Mouse (Mus musculus) adrenal gland, postnatal 36 days (tissue): ENCODE data around the gene Slc48a1. TPM values are rescaled to one million over a fixed set of nuclear protein-coding genes. Genes with fewer than 3 reads are reported as not detected.
A peak's percentile ranks its signal among the peaks of the same experiment; 100 is the strongest.

Experiments used
- DNase-seq, 2 experiments: peaks; one replicate each; pipeline ENCODE4 v3.0.0; 2021; ENCODE audit warnings: mixed read lengths in 1 of 2
- total RNA-seq, 2 experiments: library from RNA; stranded (reverse); gene quantifications; 2 replicates each; pipeline ENCODE4 v1.2.3; 2021

Gene Slc48a1
- total RNA-seq, 2 experiments from 2014 or later, result 107 to 130 TPM

DNA sequence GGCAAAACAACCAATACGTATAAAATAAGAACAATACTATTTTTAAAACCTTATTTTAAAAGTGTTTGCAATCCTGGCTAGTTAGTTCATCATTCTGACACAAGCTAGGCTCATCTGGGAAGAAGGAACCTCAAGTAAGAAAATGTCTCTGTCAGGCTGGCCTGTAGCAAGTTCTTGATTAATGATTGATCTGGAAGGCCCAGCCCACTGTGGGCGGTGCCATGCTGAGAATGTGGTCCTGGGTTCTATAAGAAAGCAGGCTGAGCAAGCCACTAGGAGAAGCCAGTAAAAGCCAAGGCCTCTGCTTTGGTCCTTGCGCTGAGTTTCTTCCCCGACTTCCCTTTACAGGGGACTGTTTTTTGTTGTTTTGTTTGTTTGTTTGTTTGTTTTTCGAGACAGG, 25.8 kb upstream of the Slc48a1 start:
- no peak for DNase-seq

DNA sequence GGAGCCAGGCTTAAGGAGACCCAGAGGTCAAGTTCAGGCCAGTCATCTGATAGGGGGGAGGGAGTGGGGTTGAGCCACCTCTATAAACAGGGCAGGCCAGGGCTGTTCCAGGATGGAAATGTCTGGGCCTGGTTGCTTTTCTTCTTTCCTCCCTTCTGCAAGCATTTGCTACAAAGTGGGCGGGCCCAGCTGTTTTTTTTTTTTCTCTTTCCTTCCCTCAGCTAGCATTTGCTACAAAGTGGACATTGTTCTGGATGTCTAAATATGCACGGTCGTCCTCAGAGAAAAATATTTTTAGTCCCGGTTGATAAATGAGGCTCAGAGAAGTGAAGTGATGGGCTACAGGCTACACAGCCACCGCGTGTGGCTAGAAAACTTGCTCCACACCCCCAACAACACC, 23.8 kb upstream of the Slc48a1 start:
- no peak for DNase-seq

DNA sequence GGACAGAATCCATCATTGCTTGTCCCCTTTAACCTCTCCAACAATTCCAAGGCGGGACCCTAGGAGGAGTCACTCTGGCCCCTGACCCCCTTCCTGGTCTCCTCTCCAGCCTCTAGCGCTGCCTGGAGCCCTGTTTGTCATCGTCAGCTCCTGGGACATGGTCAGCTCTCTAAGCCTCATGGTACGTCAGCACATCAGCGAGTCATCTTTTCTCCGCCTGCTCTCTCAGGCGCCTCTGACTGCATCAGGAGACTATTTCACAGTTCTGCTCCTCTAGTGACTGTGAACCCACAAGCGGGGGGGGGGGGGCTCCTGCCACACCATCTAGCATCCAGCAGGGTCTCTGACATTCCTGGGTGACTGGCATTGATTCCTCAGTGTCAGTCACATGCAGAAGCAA, 23.0 kb upstream of the Slc48a1 start:
- no peak for DNase-seq

DNA sequence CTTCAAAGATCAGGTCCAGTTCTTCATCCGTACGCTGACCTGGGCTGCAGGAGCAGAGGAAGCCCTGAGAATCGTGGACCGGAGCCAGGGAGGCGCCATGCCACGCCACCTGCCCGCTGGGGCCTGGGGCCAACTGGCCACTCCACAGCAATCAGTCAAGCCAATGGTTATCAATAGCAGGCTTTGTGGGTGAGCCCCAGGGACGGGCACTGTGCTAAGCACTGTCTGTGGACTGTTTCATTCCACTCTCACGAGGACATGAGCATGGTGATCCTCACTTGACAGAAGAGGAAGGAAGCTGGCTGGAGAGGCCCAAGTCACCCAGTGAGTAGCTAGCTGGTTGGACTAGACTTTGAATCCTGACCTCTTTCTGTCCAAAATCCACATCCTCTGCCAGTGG, 18.3 kb upstream of the Slc48a1 start:
- DNase-seq, result no peak

DNA sequence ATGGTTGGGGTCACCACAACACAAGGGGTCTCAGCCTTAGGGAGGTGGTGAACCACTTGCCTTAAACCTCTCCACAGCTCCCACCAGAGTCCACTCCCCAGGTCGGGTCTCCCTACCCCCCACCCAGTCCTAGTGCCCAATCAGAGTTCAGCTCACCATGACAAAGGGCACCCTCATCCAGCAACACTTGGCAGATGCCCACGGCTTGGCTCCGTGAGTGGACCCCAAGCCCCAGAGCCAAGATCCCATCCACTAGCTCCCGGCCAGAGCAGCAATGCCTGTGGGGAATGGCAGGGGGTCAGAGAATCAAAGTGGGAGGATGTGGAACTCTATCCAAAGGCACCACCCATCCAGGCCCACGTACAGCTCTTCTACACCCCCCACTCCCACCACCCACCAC, 17.4 kb upstream of the Slc48a1 start:
- no peak for DNase-seq

DNA sequence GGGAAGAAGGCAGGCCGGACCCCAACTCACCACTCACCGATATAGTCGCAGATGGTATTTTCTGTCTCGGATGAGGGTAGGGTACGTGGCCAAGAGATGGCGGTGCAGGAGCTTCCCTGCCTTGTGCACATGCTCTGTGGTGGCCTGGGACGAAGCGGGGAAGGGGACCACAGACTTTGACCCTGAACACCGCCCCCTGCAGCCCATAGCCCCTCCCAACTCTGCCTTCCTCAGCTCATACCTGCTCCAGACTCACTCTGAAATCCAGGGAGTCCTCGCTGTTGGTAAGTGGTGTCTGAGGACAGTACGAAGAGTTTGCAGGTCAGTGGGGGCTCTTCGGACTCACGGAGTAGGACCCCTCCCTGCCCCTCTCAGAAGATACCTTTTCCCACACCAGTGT, 16.9 kb upstream of the Slc48a1 start:
- no peak for DNase-seq

DNA sequence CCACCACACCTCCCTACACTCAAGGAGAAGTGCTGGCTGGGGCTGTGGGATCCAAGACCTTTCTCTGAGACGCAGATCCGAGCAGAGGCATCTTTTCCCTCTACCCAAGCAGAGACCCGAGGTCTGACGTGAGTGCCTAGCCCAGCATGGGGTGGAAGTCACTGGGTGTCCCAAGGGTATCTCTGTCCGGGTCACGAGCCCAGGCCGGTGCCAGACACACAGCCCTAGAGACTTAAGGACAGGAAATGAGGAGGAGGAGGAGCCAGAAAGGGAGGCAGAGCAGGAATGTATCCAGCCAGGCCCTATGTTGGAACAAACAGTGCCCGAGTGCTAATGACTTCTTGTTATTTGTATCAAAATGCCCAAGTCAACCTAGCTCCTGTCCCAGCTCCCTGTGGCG, 15.6 kb upstream of the Slc48a1 start:
- peak; percentile 43 to 55 for DNase-seq

DNA sequence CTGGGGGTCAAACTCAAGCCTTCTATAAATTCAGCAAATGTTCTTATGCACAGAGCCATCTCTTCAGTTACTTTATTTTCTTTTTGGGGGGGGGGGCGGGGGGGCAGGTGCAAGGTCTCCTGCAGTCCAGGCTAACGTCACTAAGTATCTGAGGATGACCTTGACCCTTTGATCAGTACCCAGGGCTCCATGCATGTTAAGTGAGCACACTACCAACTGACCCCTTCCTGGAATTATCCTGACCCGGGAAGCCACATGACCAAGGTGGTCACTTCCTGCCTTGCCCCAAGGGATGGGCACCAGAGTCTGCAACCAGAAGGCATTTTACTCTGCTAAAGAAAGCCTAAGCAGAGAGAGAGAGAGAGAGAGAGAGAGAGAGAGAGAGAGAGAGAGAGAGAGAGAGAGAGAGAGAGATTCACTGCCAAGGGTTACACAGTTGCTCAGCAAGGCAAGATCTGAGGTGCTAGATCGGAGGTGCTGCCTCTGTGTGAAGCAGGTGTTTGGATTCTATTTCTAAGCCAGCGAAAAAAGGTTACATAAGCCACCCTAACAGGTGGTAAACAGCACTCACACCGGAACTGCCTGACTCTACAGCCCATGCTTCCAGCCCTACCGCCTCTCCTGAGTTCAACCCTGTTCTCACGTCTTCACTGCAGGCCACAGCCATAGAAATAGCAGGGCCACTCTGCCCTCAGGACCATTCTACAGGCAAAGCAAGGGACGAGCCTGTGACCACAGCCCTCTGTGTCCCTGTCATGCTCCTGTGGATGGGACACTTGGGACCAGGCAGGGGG, 14.9 kb upstream of the Slc48a1 start:
- no peak for DNase-seq

DNA sequence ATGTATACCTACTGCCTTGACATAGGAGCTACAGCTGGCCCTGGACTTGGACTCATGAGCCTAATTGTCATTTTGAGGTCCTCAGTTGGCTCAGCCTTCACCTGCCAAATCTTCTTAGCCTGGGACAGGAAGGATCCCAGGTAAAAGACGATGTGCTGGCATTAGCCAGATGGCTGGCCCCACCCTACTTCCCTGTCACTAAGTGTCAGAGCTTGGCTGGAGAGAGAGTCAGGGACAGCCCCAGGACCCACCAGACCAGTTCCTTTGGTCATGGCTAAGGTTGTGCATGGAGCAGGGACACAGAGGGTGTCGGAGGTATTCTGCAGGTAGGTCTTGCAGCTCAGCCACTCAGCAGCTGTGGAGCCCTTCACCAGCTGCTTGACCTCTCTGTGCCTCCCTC, 13.8 kb upstream of the Slc48a1 start:
- DNase-seq, result no peak

DNA sequence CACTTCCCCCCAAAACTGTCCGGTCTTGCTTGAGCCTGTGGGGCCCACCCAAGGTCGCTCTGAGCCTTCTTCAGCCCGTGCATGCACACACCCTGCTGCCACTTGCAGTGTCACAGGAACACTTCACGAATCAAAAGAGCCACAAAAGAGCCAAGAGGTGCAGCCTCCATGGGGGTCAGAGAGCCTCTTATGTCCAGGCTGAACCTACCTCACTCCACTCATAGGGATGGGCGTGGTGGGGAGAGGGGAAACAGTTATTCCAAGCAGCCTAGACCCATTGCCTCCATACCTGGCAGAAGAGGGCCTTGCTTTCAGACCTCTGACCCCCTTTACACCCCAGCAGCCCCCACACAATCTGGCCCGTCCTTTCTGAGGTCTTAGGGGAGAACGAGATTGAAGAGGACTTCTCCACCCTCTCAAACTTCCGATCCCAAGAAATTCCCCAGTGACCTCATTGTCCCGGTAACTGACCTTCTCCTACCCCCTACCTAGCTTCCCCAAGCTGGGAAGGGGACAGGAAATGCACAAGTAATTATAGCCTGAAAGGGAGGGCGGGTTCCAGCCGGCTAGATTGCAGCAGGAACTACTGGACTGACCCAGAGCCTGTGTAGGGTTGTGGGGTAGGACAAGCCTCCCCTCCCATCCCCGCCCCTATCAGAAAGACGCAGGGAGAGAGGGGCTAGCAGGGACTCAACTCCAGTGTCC, 13.1 kb upstream of the Slc48a1 start:
- DNase-seq, result no peak

DNA sequence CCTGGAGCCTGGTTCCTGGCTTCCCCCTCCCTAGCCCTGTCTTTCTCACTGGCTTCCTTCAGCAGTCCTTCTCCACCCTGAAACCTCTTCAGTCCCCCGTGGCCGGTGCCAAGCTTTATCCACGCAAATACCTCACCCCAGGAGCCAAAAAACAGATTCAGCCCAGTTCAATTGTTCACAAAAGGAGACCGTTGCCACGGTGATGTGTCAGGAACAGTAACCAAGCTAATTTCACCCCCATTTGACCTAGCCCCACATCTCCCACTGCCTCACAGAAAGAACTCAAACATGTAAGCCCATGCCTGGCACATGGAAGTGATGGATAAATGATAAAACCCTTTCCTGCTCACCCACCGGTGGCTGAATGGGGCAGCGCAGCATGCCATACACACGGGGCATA, 12.1 kb upstream of the Slc48a1 start:
- no peak for DNase-seq

DNA sequence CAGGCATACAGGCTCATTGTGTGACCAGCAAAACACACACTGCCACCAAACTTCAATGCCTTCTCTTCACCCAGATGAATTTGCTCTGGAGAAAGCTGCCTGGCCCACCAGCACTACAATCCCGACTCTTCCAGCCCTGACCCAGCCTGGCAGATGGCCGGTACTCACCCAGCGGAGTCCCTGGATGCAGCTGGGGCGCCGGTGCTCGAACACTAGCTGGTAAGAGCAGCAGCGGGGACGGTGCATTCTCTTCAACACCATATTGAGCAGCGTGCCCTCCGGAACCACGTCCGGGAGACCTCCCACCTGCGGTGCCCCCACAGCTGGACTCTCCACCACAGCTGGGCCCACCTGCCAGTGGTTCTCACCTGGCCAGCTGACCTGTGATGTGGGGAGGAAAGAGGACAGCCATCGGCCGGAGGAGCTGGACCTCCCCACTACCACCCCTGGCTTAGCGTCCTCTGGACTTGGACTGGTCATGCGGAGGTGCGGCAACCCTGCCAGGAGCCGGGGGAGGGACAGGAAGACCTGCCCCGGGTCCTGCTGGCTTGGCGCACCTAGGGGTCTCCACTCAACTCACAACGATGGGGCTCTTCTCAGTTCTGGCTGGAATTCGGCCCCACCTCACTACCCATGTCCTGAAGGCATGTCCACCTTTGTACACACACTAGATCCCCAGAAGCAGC, 11.6 kb upstream of the Slc48a1 start:
- DNase-seq, result no peak

DNA sequence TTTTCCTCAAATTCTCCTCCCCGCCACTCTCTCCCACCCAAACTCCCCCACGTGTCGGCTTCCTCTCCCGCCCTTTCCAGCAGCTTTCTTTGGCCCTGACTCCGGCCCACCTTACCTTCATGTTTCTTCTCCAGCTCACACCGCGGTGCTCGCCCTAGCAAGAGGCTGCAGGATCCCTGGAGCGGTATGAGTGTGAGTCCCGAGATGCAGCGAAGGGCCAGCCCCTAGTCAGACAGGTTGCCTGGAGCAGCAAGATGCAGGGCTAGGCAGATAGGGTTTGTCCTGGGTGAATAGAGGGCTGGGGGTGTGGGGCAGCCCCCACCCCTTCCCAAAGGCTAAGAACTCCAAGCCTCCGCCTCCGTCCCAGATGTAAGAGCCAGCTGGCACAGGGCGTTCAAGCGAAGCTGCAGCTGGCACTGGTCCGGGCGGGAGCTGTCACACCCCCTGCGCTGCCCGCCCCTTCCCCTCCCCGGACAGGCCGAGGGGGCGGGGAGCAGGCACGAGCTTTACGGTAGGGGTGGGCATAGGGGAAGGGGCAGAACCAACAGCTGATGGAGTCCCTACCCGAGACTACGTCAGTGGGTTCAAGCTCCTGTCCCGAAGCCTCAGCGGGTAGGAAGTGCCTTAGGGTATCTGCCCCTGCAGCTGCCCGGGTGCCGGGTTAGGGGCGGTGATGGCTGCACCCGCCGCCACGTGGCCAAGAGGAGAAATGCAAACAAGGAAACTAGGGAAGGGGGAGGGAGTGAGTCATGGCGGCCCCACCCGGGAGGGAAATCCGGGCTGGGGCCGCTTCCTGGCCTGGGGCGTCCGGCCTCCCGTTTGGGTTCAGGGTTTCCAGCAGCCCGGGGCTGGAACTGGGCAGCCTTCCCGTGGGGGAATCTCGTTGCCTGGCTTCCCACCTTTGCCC, 10.8 kb upstream of the Slc48a1 start, which contains the start of gene Rapgef3:
Gene Rapgef3 (minus strand): TSS at position 693 of the 907 bp plus-strand sequence.
- DNase-seq, result peak; percentile 87 to 89

DNA sequence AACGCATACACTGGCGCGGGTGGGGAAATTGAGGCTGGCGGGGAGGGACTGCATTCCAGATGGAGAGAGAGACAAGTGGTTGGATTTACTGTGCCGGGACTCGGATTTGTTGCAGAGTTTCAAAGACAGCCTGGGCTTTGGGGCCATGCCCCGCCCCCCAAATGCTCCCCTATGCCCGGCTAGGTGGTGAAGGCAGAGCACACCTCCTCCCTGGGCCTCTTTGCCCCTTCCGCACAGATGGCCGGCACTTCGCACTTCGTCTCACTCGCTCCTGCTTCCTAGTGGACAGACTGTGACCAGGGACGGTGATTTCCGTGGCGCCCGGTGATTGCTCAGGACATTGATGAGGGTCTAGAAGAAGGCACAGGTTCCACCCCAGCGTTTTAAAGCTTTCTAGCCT, 10.1 kb upstream of the Slc48a1 start:
- DNase-seq, result peak in 1 of 2 experiments; percentile 50

DNA sequence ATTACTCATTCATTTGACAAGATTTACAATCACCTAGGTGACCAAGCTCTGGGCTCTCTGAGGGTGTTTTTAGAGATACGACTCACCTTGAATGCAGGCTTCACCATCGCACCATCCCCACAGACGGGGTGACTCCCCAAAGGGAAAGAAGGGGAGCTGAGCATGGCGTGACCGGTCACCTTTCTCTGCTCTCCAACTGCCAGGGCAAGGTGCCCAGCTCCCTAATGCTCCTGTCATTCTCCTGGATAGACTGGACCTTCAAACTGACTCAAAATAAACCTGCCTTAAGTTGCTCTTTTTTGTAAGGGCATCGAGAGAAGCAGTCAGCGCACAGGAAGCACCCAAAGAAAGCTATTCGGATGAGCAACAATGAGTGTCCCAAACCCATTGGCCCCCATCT, 8.0 kb upstream of the Slc48a1 start:
- no peak for DNase-seq

DNA sequence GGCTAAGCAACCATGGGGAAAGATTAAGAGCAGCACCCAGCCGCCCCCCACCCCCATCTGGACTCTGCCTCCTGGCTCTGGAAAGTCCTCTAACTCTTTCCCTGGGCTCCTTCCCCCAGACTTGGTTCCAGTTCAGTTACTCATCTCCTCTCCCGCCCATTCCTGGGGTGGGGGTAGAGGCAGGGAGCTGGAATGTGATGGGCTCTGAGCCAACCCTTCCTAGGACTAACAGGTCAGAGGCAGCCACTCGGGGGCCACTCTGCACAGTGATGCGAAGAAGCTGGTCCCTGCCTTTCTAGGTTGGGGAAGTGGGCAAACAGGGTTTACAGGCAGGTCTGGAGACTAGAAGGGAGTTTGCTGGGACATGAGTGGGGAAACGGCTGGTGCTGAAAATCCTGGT, 5.2 kb upstream of the Slc48a1 start:
- peak; percentile 74 to 87 for DNase-seq

DNA sequence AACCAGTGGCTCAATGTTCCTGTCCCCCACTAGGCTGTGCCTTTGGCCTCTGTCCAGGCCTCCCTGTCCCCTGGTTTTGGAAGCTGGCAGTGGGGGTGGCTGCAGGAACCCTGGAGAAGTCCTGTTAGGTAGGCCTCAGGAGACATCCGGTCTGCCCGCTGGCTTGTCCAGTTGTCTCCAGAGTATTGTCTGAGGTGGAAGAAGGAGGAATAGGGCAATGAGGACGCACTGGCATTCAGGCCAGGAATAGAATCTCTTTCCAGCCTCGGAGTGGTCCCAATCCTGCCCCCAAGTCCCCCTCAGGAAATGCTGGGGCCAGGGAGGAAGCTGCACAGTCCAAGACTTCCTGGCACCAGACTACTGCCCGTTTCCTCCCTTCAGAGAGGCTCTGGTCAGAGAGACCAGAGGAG, 4.4 kb upstream of the Slc48a1 start:
- DNase-seq, result peak; percentile 45 to 49

DNA sequence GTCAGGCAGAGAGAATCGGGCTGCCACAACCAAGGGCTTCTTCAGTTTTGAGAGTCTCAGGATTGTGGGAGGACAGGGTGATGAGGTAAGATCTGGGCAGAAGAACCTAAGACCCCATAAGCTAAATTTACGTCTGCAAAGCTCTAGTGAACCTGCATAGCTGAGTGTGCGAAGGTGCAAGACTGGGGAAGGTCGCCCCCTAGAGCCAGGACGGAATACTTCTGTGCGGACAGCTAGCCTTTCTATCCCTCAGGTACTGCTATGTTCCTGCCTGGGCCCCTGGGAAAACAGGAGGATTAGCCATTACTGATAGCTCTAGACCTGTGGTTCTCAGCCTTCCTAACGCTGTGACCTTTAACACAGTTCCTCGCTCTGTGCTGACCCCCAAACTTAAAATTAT, 1.8 kb upstream of the Slc48a1 start:
- peak; percentile 85 to 90 for DNase-seq

DNA sequence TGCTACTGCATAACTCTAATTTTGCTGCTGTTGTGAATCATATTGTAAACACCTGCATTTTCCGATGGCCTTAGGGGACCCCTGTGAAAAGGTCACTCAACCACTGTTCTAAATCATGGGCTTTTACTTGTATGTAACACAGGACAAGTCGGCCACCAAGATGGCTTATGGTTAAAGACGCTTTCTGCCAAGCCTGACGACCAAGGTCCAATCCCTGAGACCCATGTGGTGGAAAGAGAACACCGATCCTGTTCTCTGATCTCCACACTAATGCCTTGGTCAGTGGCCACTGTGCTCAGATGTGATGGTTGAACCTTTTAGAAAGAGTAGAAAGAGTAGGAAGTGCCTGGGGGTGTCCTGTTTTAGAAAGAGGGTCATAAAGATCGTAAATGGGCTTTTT, 1.4 kb upstream of the Slc48a1 start:
- DNase-seq, result no peak

DNA sequence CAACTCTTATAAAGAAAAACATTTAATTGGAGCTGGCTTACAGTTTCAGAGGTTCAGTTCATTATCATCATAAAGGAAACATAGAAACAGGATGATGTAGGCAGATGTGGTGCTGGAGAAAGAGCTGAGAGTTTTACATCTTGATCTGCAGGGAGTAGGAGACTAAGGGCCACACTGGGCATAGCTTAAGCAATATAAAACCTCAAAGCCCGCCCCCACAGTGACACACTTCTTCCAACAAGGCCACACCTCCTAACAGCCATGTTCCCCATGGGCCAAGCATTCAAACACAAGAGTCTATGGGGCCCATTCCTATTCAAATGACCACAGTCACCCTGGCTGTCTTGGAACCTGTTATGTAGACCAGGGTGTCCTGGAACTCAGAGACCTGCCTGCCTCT, 1.3 kb downstream of the Slc48a1 start:
- DNase-seq, result no peak

DNA sequence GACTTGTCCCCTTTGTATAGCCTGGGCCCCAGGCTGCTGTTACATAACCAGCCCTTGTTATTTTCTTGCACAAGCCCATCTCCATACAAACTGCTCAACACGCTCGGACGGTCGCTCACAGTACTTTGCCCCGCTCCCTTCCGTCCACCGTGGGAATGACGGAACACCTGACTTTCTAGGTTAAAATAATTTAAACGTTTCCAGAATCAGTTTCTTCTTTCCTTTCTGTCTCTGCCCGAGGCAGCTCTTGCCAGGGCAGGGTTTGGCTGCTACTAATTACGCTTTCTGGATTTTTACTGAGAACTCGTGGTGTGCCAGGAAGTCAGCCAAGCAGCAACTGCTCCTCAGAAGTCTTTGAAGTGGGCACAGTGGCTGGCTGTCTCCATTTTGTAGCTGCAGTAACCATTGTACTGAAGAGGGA, 2.3 kb downstream of the Slc48a1 start:
- DNase-seq, result no peak
